Mouse (Mus musculus) retina, adult 2 months (tissue): ENCODE results near the gene Birc3.
"Not testable (repeated sequence)": the region's sequence is repeated elsewhere in the genome, so short reads cannot be mapped to it uniquely, and the experiment has no call there.

ENCODE experiments used
- DNase-seq: peaks from one replicate; pipeline ENCODE4 v3.0.0-alpha.2; 2012; ENCODE audit warnings: low read depth, low spot score

The Birc3 gene

DNA sequence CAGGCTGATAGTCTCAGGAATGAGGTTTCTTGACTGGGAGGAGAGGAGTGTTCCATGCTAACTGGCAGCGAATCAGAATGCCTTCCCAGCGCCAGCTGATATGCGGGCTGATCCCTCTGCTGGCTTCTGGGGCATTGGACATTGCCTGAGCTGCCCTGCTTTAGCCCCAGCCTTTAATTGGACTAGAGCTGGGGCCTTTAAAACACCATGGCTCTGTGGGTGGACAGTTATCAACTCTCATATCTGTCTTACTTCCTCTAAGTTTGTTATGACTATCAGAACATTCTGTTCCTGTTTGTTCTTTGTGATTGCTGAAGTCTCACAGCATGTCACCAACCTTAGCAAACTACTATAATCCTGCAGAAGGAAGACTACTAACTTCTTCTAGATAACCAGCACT, 5.0 kb downstream of the Birc3 start:
- no peak for DNase-seq

DNA sequence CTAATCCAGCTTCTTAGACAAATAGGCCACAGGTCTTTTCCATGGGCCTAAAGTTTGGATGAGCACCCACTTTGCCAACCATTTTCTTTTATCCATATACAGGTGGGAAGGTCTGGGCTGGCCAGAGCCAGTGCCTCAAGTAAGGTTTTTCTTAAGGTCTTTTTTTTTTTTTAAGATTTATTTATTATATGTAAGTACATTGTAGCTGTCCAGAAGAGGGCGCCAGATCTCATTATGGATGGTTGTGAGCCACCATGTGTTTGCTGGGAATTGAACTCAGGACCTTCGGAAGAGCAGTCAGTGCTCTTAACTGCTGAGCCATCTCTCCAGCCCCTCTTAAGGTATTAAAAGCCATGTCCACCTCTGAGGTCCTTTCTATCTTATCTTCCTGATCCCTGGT, 6.0 kb downstream of the Birc3 start:
- DNase-seq = not testable (repeated sequence)

DNA sequence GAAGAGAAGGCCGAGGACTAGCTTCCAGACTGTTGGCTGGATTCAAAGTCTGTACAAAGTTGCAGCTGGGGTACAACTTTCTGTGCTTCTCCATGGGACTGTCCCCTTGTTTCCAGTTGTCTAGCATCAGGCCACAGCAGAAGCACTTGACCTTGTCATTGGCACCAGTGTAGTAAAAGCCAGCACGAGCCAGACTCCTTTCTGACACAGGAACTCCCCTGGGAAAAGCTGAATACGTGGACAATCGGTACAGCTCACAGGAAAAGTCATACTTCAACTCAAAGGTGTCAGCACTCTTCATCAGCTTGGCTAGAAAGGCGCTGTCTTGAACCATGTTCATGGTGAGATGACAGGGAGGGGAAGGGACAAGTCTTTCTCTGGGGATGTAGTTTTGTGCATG, 12.0 kb downstream of the Birc3 start:
- DNase-seq = no peak

DNA sequence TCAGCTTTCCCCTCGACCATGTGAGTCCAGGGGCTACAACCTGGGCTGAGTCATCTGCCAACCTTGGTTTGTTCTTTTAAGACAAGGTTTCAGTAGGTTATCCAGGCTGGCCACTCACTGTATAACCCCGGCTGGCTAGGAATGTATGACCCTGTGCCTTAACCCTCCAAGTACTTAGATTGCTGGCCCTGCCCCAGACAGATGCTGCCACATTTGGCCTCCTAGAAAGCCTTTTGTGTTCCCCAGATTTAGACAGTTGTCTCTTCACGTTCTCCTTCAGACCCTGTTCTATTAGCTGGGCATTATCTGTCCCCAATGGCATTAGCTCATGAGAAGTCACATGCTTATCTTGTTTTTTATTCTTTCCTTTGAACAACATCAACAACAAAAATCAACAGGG, 17.1 kb downstream of the Birc3 start:
- DNase-seq = no peak

DNA sequence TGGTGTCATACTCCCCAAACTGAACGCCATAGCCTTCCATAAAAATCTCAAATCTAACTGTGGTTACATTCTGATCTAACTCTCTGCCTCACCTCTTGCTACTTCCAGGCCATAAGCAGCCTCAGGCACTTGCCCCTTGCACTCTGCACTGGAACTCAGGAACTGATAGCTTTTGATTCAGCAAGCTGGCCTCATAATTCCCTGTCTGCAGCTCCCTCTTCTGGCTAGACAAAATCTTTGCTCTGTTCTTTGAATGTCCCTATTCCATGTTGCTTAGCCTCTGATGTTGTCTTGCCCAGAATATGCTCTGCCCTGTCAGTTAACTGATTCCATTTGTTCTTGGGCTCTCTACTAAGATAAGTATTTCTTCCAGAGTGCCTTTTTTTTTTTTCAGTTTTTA, 17.6 kb downstream of the Birc3 start:
- DNase-seq = no peak

DNA sequence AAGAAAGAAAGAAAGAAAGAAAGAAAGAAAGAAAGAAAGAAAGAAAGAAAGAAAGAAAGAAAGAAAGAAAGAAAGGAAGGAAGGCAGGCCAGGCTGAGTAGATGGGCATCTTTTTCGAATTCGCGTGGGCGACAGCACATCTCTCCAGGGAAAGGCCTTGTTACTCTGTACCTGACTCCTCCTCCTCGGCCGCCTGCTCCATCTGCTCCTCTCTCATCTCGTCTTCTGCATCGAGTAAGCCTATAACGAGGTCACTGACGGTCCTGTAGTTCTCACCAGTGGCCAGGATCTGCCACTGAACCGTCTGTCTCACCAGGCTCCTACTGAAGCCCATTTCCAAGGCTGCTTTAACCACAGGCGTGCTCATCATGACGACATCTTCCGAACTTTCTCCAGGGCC, 18.8 kb downstream of the Birc3 start:
- not testable (repeated sequence) for DNase-seq

DNA sequence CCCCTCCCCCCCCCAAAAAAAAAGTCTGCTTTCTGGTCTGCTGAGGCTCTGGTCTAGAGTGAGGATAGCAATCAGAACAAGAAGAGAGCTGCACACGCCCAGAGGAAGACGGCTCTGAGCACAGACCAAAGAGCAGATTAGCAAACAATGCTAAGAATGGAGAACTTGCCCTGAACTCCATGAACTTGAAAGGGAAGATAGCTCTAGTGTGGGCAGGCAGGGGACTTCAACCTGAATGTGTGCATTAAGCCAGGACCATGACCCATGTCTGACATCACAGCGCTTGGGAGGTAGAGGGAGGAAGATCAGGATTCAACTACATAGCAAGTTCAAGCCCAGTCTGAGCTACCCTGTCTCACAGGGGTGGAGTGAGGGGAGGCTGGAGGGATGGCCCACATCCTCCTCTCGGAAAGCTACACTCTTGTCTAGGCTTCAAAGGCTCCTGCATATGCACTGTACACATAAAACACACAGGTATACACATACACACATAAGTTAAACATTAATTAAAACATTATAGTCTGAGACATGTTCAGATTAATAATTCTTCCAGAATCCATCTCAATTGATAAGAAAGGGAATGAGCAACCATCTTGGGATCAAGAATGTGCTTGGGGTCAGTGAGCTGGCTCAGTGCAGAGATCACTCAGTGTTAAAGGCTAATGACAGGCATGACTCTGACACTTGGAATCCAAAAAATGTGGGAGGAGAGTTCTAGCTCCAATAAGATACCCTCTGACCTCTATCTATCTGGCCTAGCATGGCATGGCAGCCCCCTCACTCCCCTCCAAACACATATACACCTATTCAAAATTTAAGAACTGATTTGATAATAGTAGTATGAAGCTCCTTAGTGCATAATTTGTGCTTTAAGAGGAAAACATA, 20.4 kb downstream of the Birc3 start:
- DNase-seq = no peak

DNA sequence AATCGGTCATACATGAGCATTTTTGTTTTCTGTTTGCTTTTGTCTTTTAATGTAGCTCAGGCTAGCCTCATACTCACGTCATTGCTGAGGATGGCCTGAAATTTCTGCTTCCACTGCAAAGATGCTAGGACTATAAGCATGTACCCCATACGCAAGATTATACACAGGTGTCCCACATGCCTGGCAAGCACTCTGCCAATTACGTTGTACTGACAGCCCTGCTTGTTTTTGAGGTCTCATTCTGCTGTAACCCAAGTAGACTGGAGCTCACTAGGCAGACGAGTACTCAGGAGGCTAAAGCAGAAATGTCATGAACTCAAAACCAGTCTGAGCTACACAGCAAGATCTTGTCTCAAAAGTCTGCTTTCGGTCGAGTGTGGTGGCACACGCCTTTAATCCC, 21.1 kb downstream of the Birc3 start:
- no peak for DNase-seq

DNA sequence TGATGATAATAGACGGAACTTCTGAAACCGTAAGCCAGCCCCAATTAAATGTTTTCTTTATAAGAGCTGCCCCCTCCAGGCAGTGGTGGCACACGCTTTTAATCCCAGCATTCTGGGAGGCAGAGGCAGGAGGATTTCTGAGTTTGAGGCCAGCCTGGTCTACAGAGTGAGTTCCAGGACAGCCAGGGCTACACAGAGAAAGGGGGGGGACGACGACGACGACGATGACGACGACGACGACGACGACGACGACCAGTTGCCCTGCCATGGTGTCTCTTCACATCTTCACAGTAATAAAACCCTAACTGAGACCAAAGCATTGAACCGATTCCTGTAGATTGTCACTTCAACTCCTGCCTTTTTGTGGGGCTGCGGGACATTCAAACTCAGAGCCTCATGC, 24.8 kb downstream of the Birc3 start:
- DNase-seq = no peak

DNA sequence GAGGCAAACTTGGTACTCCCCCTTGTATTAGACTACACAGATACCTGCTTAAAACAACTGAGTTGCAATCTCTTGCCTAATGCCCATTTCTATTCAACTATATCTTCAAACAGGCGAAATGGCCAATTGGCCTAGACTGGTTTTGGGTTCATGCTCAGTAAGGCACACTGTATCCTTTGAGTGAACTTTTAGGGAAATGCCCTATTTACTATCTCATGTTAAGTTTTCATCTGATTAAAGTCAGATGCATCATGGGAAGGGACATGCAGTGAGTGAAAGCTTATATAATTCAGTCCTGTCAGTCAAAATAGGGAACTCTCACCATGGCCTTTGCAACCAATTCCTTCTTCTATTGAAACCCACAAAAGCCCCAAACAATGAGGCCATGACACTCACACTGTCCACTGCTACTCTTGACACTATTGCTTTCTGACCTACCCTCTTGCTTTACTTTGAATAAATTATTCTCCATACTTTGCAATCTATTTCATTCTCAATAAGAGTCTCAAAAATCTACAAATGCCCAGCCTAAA, 26.3 kb downstream of the Birc3 start:
- no peak for DNase-seq

DNA sequence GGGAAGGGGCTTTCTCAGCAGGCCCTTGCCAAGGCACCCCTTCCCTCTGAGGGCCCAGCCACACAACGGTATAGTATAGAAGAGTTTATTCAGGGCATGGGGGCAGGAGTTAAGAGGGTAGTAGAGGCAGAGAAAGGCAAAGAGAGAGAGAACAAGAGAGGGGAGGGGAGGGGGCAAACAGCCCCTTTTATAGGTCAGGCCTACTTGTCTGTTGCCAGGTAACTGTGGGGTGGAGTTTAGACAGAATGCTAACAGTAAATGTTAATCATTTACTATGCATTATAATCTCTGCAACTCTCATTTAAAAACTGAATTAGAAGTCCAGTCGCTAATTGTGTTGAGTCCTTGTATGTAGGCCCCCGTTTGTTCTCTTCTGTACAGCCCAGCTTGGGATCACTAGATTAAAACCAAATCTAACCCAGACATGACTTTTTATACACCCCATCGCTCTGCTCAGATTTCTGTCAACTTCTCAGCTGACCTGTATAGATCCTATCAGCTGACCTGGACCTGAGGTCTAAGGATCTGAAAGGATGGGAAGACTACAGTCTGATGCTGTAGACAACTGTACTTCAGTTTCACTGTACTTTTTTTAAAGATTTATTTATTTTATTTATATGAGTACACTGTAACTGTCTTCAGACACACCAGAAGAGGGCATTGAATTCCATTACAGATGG, 27.6 kb downstream of the Birc3 start:
- no peak for DNase-seq

DNA sequence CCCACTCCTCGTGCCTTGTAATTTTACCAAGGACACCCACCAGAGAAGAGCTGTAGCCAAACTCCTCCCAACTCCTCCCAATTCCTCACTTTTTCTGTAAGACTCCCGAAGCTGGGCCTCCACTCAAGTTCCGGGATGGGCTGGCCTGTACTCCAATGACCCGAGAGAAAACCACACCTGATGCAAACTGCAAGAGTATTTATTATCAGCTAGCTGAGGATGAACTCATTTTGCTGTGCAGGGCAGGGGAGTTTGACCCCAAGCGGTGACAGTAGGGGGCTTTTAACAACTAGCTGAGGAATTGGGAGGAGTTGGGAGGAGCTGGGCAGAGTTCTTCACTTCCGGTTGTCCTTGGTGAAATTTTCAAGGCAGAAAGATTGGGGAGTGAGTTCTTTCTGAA, 31.8 kb downstream of the Birc3 start:
- no peak for DNase-seq

DNA sequence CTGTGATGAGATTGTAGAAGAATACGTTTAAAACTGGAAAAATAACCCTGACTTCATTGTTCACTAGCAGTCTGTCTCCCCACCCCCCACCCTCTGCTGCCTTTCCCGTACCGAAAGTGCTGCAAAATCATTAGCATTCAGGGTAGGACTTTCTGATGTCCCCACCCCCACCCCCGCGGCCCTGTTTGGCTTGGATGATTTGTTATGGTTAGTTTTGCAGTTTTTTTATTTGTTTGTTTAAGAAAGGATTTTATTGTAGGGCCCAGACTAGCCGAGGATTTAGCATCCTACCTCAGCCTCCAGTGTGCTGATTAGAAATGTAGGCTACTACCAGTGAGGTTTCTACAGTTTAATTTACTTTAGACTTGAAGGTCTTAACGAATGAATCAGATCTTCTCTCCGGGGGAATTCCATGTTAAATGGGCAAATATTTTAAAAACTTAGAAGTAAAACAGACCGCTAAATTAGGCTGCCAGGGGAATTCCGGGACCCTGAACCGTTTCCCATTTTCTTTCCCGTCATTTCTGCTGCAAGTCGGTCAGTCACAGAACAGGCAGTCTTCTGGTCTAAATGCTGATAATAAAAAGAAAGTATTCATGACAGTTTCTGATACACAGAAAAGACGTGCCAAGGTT, 35.1 kb downstream of the Birc3 start:
- DNase-seq = no peak

DNA sequence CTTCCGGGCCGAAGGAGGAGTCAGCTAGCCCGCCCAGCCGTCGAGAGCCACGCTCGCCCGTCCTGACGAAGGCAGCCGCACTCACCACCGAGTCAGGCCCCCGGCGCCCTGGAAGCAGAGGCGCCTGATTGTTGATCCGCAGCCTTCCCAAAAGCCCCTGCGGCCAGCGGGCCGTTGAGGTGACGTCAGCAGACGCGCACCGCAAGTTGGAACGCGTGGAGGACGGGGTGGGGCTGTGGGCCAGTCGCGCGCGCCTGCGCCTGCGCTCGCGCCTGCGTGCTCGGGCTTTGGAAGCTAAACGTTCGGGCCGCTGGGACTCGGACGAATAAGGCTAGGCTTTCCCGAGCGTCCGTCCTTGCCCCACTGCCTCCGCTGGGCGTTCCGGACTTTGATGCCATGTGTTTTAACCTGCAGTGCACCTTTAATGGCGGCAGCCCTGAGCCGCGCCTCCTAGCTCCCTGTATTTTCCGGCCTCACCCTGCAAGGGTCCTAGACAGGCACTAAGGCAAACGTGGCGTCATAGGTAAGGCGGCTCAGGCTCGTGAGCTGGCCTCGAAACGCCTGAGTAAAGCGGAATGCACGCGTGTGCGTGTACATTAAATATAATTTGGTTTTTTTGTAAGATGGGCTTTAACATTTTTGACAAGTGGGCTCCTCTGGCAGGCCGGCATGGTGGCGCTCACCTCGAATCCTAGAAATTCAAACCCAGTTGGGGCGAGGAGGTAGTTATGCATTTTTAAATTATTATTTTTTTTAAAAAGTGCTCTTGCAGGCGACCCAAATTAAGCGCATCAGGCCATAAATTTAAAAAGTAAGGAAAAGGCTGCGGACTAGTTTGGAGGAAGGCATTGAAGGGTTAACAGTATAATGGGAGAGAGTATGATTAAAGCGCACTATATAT, 35.8 kb downstream of the Birc3 start, which contains the start of gene Birc2:
TSS of gene Birc2 (minus strand) at position 160 of the 901 bp plus-strand sequence.
- peak; percentile 92 for DNase-seq

DNA sequence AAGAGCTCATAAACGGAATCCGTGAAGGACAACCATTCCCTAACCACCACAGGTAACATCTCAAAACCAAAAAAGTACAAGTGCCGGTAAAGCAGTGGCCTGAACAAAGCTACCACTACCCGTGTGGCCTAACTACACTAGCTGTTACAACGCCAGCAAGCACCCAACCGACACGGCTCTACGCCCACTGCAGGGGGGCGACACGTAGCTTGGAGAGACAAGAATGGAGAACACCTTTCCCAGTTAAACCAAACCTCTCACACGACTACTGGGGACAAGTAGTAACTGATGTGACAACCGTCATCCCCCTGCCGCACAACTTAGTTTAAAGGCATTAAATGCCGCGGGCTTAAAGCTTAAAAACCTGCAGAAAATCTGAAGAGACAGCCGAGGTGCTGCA, 36.7 kb downstream of the Birc3 start:
- DNase-seq = no peak

DNA sequence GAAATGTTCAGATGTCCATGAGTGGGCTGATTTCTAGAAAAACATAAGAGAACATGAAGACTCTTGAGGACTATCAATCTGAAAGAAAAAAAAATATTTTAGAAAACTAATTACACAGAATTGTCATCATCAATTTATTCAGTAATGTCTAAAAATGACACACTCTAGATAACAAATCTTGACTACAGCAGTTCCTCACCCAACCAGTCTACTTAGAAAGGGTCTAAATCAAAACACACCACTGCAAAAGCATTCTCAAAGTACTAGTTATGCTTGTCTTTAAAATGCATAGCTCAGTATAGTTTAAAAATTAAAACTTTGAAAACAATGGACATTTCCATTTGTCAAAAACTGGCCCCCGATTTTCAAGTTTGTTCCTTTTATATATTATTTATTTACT, 37.7 kb downstream of the Birc3 start:
- no peak for DNase-seq

DNA sequence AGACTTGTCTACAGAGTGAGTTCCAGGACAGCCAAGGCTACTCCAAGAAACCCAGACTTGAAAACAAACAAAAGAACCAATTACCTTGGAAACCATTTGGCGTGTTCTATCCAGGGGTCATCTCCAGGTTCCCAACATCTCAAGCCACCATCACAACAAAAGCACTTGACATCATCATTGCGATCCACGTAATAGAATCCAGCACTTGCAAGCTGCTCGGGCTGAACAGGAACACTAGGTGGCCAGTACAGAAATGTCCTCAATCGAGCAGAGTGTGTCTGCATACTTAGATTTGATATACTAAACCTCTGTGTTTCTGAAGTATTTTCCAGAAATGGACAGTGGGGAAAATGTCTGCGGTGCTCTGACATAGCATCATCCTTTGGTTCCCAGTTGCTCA, 39.6 kb downstream of the Birc3 start:
- no peak for DNase-seq

DNA sequence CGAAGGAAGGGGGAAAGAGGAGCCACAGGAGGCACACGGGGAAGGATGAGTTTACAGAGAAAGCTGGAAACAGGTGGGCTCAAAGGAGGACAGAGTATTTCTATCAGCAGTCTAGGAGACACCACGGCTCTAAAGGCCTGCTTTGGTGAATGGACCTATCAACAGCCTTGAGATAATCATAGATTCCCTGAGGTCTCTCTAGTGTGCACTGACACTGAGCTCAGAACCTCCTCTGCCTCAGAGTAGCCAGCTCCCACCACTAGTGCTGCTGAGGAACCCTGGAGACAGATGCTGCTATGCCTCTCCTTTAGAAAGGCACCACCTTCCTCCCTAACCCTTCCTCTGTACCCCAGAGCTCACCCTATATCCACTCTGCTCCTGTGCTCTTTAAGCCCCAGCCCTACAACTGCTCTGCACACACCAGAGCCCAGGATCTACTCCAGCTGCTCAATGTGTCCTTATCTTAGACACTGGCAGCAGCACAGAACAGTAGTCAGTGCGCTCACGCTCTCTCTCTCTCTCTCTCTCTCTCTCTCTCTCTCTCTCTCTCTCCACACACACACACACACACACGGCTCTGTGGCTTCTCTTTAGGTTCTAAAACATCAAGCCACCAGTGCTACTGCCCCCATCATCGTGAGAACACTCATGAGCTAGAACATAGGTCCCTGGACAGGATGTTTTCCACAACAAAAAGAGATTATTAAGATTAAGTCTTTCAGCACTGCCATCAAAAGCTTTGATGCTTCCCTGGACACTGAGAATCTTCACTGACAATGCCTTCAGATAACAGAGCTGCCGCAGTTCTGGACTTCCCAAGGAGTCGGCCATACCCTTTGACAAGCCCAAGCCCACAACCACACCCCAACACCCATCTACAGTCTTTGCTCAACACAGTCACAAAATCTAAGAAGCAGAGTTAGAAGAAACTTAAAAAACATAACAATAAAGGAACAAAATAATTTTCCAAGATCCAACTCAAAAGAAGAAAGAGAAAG, 43.2 kb downstream of the Birc3 start:
- DNase-seq = no peak

DNA sequence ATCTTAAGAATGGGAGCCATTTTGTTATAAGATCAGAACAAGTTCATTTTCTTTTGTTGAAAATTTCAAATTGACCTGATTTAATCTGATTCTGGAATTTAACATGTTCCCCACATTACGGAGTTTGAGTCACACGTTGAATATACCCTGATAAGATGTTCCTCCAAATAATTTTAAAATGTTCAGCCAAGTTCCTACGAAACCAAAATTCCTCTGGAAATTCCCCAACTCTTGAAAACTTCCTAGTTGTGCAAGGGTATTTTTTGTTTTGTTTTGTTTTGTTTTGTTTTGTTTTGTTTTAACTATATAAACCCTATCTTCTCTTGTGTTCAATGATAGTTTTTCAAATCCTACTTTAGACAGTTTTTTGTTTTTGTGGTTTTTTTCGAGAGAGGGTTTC, 44.3 kb downstream of the Birc3 start:
- DNase-seq = no peak

DNA sequence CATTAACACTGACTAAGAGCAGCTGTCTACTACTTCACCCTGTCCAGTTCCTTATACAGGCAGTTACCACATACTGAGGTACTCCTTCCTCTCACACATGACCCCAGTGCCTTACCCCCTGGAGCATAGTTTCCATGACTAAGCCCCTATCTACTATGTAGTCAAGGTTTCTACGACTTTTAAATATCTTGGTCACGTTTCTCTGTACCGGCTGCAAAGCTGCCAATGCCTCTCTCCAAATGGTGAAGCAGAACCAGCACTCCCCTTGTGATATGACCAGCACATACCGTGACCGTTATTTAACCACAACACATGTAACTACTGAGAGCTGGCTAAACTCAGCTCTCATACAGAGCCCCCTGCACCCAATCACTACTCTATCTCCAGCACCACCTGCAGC, 48.1 kb downstream of the Birc3 start:
- DNase-seq = no peak
